Mouse (Mus musculus): Measurements from ENCODE around the gene Atp5e. TPM values are rescaled to one million over a fixed set of nuclear protein-coding genes. Genes with fewer than 3 reads are reported as not detected.

Atp5e gene
- polyA plus RNA-seq, 1 experiment from 2014 or later, result 838 TPM

- DNase-seq, result no peak
- Histone ChIP-seq H3K36me3 (ENCODE audit: insufficient read depth) (peaks cover 6% of the 10 kb centered on the region; the same call in 1 of the 2 replicates), H3K9ac (no peak overlapping the region), H3K4me3 (ENCODE audit: low read depth, low read length) (no peak overlapping the region), H3K4me2 (no peak overlapping the region), H3K4me1 (ENCODE audit: insufficient read depth) (peaks cover 28% of the 10 kb centered on the region), H3K27me3 (ENCODE audit: insufficient read depth, low read length) (no peaks in the 10 kb centered on the region), H3K27ac (ENCODE audit: low read depth) (no peak overlapping the region), H3K9me3 (ENCODE audit: low read depth, low read length) (no peaks in the 10 kb centered on the region)
- ATAC-seq (ENCODE audit: insufficient read depth), result no peak
- no peak for TF ChIP-seq CTCF (IDR thresholded peaks at IDR 0.05; ENCODE audit: low read depth)
- 88% methylated on average over 9 of the region's 9 CpGs for WGBS
These were observed 23.9 kb downstream of the Atp5e start for GRCm38 (mm10) chr2:174439961-174440360.

- Histone ChIP-seq H3K36me3 (ENCODE audit: insufficient read depth) (peaks cover 8% of the 10 kb centered on the region; the same call in 1 of the 2 replicates), H3K9me3 (ENCODE audit: low read depth, low read length) (no peaks in the 10 kb centered on the region), H3K4me3 (ENCODE audit: low read depth, low read length) (peak overlapping the region; percentile 64; the same call in 1 of the 2 replicates), H3K4me1 (ENCODE audit: insufficient read depth) (peaks cover 28% of the 10 kb centered on the region), H3K4me2 (peak overlapping the region; percentile 82), H3K9ac (peak overlapping the region; percentile 65; the same call in 1 of the 2 replicates), H3K27me3 (ENCODE audit: insufficient read depth, low read length) (no peaks in the 10 kb centered on the region), H3K27ac (ENCODE audit: low read depth) (no peak overlapping the region)
- WGBS, result 56% methylated on average over 5 of the region's 5 CpGs
- ATAC-seq (ENCODE audit: insufficient read depth) (no peak), DNase-seq (no peak)
- TF ChIP-seq CTCF (IDR thresholded peaks at IDR 0.05; ENCODE audit: low read depth), result no peak
These were observed 24.5 kb downstream of the Atp5e start for GRCm38 (mm10) chr2:174439450-174439838.

- H3K4me3 ChIP-seq (ENCODE audit: low read depth, low read length), result peak within 1 kb of the TSS; percentile 64
- H3K4me1 ChIP-seq (ENCODE audit: insufficient read depth), result peaks cover 26% of the 10 kb centered on the region
- DNase-seq (peak; percentile 79), ATAC-seq (ENCODE audit: insufficient read depth) (peak; percentile 76)
- H3K9ac ChIP-seq, result peak within 1 kb of the TSS; percentile 65
- H3K27me3 ChIP-seq (ENCODE audit: insufficient read depth, low read length), result no peaks in the 10 kb centered on the region
- no peaks in the 10 kb centered on the region for H3K9me3 ChIP-seq (ENCODE audit: low read depth, low read length)
- H3K36me3 ChIP-seq (ENCODE audit: insufficient read depth), result peaks cover 8% of the 10 kb centered on the region; the same call in 1 of the 2 replicates
- WGBS, result under 1% methylated on average over 38 of the region's 38 CpGs
- no peak for TF ChIP-seq CTCF (IDR thresholded peaks at IDR 0.05; ENCODE audit: low read depth)
- H3K4me2 ChIP-seq, result peak within 1 kb of the TSS; percentile 82
- H3K27ac ChIP-seq (ENCODE audit: low read depth), result peak within 1 kb of the TSS; percentile 50; the same call in 1 of the 2 replicates
These were observed 25.0 kb downstream of the Atp5e start, which contains the start of gene Ctsz for GRCm38 (mm10) chr2:174438737-174439449. Gene Ctsz (minus strand): TSS chr2:174439039.

GRCm38 (mm10) chr2:174438181-174438580 lies 25.7 kb downstream of the Atp5e start:
- WGBS, result 60% methylated on average over 11 of the region's 11 CpGs
- TF ChIP-seq CTCF (IDR thresholded peaks at IDR 0.05; ENCODE audit: low read depth), result no peak
- Histone ChIP-seq H3K4me2 (peak overlapping the region; percentile 82), H3K9ac (peak overlapping the region; percentile 65), H3K4me3 (ENCODE audit: low read depth, low read length) (peak overlapping the region; percentile 64), H3K27me3 (ENCODE audit: insufficient read depth, low read length) (no peaks in the 10 kb centered on the region), H3K36me3 (ENCODE audit: insufficient read depth) (peaks cover 13% of the 10 kb centered on the region; the same call in 1 of the 2 replicates), H3K4me1 (ENCODE audit: insufficient read depth) (peaks cover 26% of the 10 kb centered on the region), H3K9me3 (ENCODE audit: low read depth, low read length) (no peaks in the 10 kb centered on the region), H3K27ac (ENCODE audit: low read depth) (peak overlapping the region; percentile 50; the same call in 1 of the 2 replicates)
- ATAC-seq (ENCODE audit: insufficient read depth), result no peak
- no peak for DNase-seq

GRCm38 (mm10) chr2:174437697-174437982 lies 26.3 kb downstream of the Atp5e start:
- H3K4me1 ChIP-seq (ENCODE audit: insufficient read depth), result peaks cover 21% of the 10 kb centered on the region
- H3K27ac ChIP-seq (ENCODE audit: low read depth), result no peak overlapping the region
- H3K4me3 ChIP-seq (ENCODE audit: low read depth, low read length), result peak overlapping the region; percentile 64; the same call in 1 of the 2 replicates
- TF ChIP-seq CTCF (IDR thresholded peaks at IDR 0.05; ENCODE audit: low read depth), result no peak
- no peaks in the 10 kb centered on the region for H3K27me3 ChIP-seq (ENCODE audit: insufficient read depth, low read length)
- peaks cover 17% of the 10 kb centered on the region; the same call in 1 of the 2 replicates for H3K36me3 ChIP-seq (ENCODE audit: insufficient read depth)
- DNase-seq, result no peak
- H3K4me2 ChIP-seq, result peak overlapping the region; percentile 82
- 90% methylated on average over 4 of the region's 4 CpGs for WGBS
- peak overlapping the region; percentile 65; the same call in 1 of the 2 replicates for H3K9ac ChIP-seq
- H3K9me3 ChIP-seq (ENCODE audit: low read depth, low read length), result no peaks in the 10 kb centered on the region
- ATAC-seq (ENCODE audit: insufficient read depth), result no peak

GRCm38 (mm10) chr2:174436916-174437696 lies 26.8 kb downstream of the Atp5e start:
- Histone ChIP-seq H3K27ac (ENCODE audit: low read depth) (no peak overlapping the region), H3K9me3 (ENCODE audit: low read depth, low read length) (no peaks in the 10 kb centered on the region), H3K9ac (no peak overlapping the region), H3K4me2 (no peak overlapping the region), H3K27me3 (ENCODE audit: insufficient read depth, low read length) (no peaks in the 10 kb centered on the region), H3K36me3 (ENCODE audit: insufficient read depth) (peaks cover 21% of the 10 kb centered on the region; the same call in 1 of the 2 replicates), H3K4me3 (ENCODE audit: low read depth, low read length) (no peak overlapping the region), H3K4me1 (ENCODE audit: insufficient read depth) (peaks cover 21% of the 10 kb centered on the region)
- ATAC-seq (ENCODE audit: insufficient read depth) (no peak), DNase-seq (no peak)
- 91% methylated on average over 7 of the region's 7 CpGs for WGBS
- no peak for TF ChIP-seq CTCF (IDR thresholded peaks at IDR 0.05; ENCODE audit: low read depth)
